Mouse (Mus musculus) sigmoid colon, adult 10 weeks (tissue): Measurements from ENCODE around the gene Gm10721. TPM values are rescaled to one million over a fixed set of nuclear protein-coding genes. Genes with fewer than 3 reads are reported as not detected.

Experiments used
- polyA plus RNA-seq: library from polyadenylated mRNA; stranded (reverse); fragments of 350-450 nt; fragmentation: Illumina TruSeq; extraction: RNeasy Lipid Tissue Mini Kit (QIAGEN cat#74804); gene quantifications from one replicate; pipeline ENCODE4 v1.2.3, GENCODE M21; 2014; ENCODE audit warnings: low read depth, low replicate concordance

Gene Gm10721
- polyA plus RNA-seq = not detected

GRCm38 (mm10) chr9:3012733-3013279 is at the start of gene Gm10721:
Gene Gm10721, plus strand, starts transcription at chr9:3013140.

GRCm38 (mm10) chr9:3000445-3000972 is 12.4 kb upstream of the Gm10721 start, which contains the start of gene Gm10722:
Gene Gm10722, plus strand, starts transcription at chr9:3000922.

GRCm38 (mm10) chr9:3002794-3003396 is 10.0 kb upstream of the Gm10721 start, which contains the start of gene Gm11168:
Gene Gm11168, plus strand, starts transcription at chr9:3003346.

GRCm38 (mm10) chr9:3015354-3015753 is 2.4 kb downstream of the Gm10721 start, which contains the start of gene Gm10720:
Gene Gm10720, plus strand, starts transcription at chr9:3015654.

GRCm38 (mm10) chr9:3017108-3017507 is 4.2 kb downstream of the Gm10721 start, which contains the start of gene Gm10719:
Gene Gm10719, plus strand, starts transcription at chr9:3017408.

GRCm38 (mm10) chr9:3023312-3023984 is 10.5 kb downstream of the Gm10721 start, which contains the start of gene Gm10718:
Gene Gm10718, plus strand, starts transcription at chr9:3023547.

GRCm38 (mm10) chr9:3024912-3025467 is 12.1 kb downstream of the Gm10721 start, which contains the start of gene Gm10717:
Gene Gm10717, plus strand, starts transcription at chr9:3025417.

GRCm38 (mm10) chr9:3034299-3034698 is 21.4 kb downstream of the Gm10721 start, which contains the start of gene Gm17535:
Gene Gm17535, plus strand, starts transcription at chr9:3034599.

GRCm38 (mm10) chr9:3036577-3036976 is 23.6 kb downstream of the Gm10721 start, which contains the start of gene Gm10715:
Gene Gm10715, plus strand, starts transcription at chr9:3036877.

Other genes starting within 250 kb of the Gm10721 start
- gene Gm10722, start 12.2 kb upstream of the Gm10721 start, polyA plus RNA-seq = not detected
- gene Gm11168, start 9.8 kb upstream of the Gm10721 start, polyA plus RNA-seq = not detected
- gene Gm10720, start 2.5 kb downstream of the Gm10721 start, polyA plus RNA-seq = not detected
- gene Gm10719, start 4.3 kb downstream of the Gm10721 start, polyA plus RNA-seq = not detected
- gene Gm10718, start 10.4 kb downstream of the Gm10721 start, polyA plus RNA-seq = not detected
- not detected for gene Gm10717, start 12.3 kb downstream of the Gm10721 start, polyA plus RNA-seq
- not detected for gene Gm17535, start 21.5 kb downstream of the Gm10721 start, polyA plus RNA-seq
- not detected for gene Gm10715, start 23.7 kb downstream of the Gm10721 start, polyA plus RNA-seq